Mouse (Mus musculus) gastrocnemius, adult 18-20 months (tissue): Measurements from ENCODE around the gene Midn. TPM values are rescaled to one million over a fixed set of nuclear protein-coding genes. Genes with fewer than 3 reads are reported as not detected.
"Not testable (repeated sequence)": the region's sequence is repeated elsewhere in the genome, so short reads cannot be mapped to it uniquely, and the experiment has no call there.

ENCODE experiments used
- DNase-seq: peaks from one replicate; pipeline ENCODE4 v3.0.0; 2021; ENCODE audit warnings: low spot score
- total RNA-seq, 2 experiments: library from RNA; stranded (reverse); gene quantifications; 2 replicates each; pipeline ENCODE4 v1.2.3; 2021

Midn gene
- total RNA-seq, 2 experiments from 2014 or later: 40.6 to 47.9 TPM

GRCm38 (mm10) chr10:80157141-80157929, 9.3 kb downstream of the Midn start:
- DNase-seq: no peak

- DNase-seq: peak; percentile 69
Measured at GRCm38 (mm10) chr10:80158307-80158986, 10.4 kb downstream of the Midn start.

GRCm38 (mm10) chr10:80159021-80159560, 11.0 kb downstream of the Midn start:
- no peak for DNase-seq

GRCm38 (mm10) chr10:80159561-80160454, 11.7 kb downstream of the Midn start:
- DNase-seq: peak; percentile 99

GRCm38 (mm10) chr10:80160455-80161371, 12.6 kb downstream of the Midn start:
- DNase-seq: peak; percentile 84

GRCm38 (mm10) chr10:80161522-80162242, 13.6 kb downstream of the Midn start:
- no peak for DNase-seq

- DNase-seq: no peak
Measured at GRCm38 (mm10) chr10:80162243-80162608, 14.2 kb downstream of the Midn start.

GRCm38 (mm10) chr10:80162716-80163299, 14.7 kb downstream of the Midn start:
- DNase-seq: no peak

- DNase-seq: peak; percentile 56
Measured at GRCm38 (mm10) chr10:80163721-80164120, 15.6 kb downstream of the Midn start.

- DNase-seq: peak; percentile 28
Measured at GRCm38 (mm10) chr10:80164161-80164997, 16.3 kb downstream of the Midn start.

GRCm38 (mm10) chr10:80164998-80165344, 16.9 kb downstream of the Midn start:
- DNase-seq: peak; percentile 98

- peak; percentile 17 for DNase-seq
Measured at GRCm38 (mm10) chr10:80165392-80166128, 17.5 kb downstream of the Midn start, which contains the start of gene Cirbp. TSS of gene Cirbp (plus strand) at chr10:80165985.

GRCm38 (mm10) chr10:80166136-80166535, 18.1 kb downstream of the Midn start:
- not testable (repeated sequence) for DNase-seq

GRCm38 (mm10) chr10:80167460-80168037, 19.5 kb downstream of the Midn start:
- peak; percentile 99 for DNase-seq

GRCm38 (mm10) chr10:80168038-80168661, 20.1 kb downstream of the Midn start:
- peak; percentile 94 for DNase-seq

- DNase-seq: no peak
Measured at GRCm38 (mm10) chr10:80169070-80169469, 21.0 kb downstream of the Midn start.

GRCm38 (mm10) chr10:80169651-80170050, 21.6 kb downstream of the Midn start:
- DNase-seq: no peak
